Mouse (Mus musculus) adrenal gland, postnatal 25 days (tissue): ENCODE measurements at regions not wholly inside any gene's neighbourhood (a gene's known extent, or its start where the extent isn't known, plus 50 kb on each side); places are given as distances from the start of the nearest gene placed in this dataset.
"Not testable (repeated sequence)": the region's sequence is repeated elsewhere in the genome, so short reads cannot be mapped to it uniquely, and the experiment has no call there.

ENCODE experiments used
- DNase-seq: peaks from one replicate; pipeline ENCODE4 v3.0.0; 2021; ENCODE audit warnings: mixed read lengths

GRCm38 (mm10) chr17:16571403-16571802 lies 492.5 kb upstream of the Zfp960 start:
- no peak for DNase-seq

- no peak for DNase-seq
Measured at GRCm38 (mm10) chr17:16588791-16589190, 475.1 kb upstream of the Zfp960 start.

- DNase-seq, result no peak
Measured at GRCm38 (mm10) chr17:16599671-16600070, 464.2 kb upstream of the Zfp960 start.

- DNase-seq, result no peak
Measured at GRCm38 (mm10) chr17:16612405-16612979, 451.4 kb upstream of the Zfp960 start.

GRCm38 (mm10) chr17:16621931-16622556 lies 441.9 kb upstream of the Zfp960 start:
- DNase-seq, result no peak

GRCm38 (mm10) chr17:16629854-16630253 lies 434.1 kb upstream of the Zfp960 start:
- no peak for DNase-seq

- DNase-seq, result no peak
Measured at GRCm38 (mm10) chr17:16633426-16633825, 430.5 kb upstream of the Zfp960 start.

GRCm38 (mm10) chr17:16637463-16637862 lies 426.4 kb upstream of the Zfp960 start:
- no peak for DNase-seq

GRCm38 (mm10) chr17:16647942-16648341 lies 416.0 kb upstream of the Zfp960 start:
- DNase-seq, result no peak

GRCm38 (mm10) chr17:16665253-16665652 lies 398.7 kb upstream of the Zfp960 start:
- DNase-seq, result no peak

- DNase-seq, result no peak
Measured at GRCm38 (mm10) chr17:16667606-16668005, 396.3 kb upstream of the Zfp960 start.

GRCm38 (mm10) chr17:16704199-16704598 lies 359.7 kb upstream of the Zfp960 start:
- DNase-seq, result no peak

- no peak for DNase-seq
Measured at GRCm38 (mm10) chr17:16705890-16706289, 358.0 kb upstream of the Zfp960 start.

GRCm38 (mm10) chr17:16726904-16727303 lies 337.0 kb upstream of the Zfp960 start:
- DNase-seq, result no peak

- DNase-seq, result no peak
Measured at GRCm38 (mm10) chr17:16753090-16753489, 310.8 kb upstream of the Zfp960 start.

GRCm38 (mm10) chr17:16770587-16770986 lies 293.3 kb upstream of the Zfp960 start:
- DNase-seq, result not testable (repeated sequence)

- no peak for DNase-seq
Measured at GRCm38 (mm10) chr17:16798316-16798715, 265.6 kb upstream of the Zfp960 start.

- DNase-seq, result no peak
Measured at GRCm38 (mm10) chr17:16804986-16805385, 258.9 kb upstream of the Zfp960 start.

- no peak for DNase-seq
Measured at GRCm38 (mm10) chr17:16818421-16818820, 245.5 kb upstream of the Zfp960 start.

- no peak for DNase-seq
Measured at GRCm38 (mm10) chr17:16821716-16822115, 242.2 kb upstream of the Zfp960 start.

GRCm38 (mm10) chr17:16839152-16839551 lies 224.8 kb upstream of the Zfp960 start:
- no peak for DNase-seq

- DNase-seq, result no peak
Measured at GRCm38 (mm10) chr17:16860771-16861170, 203.1 kb upstream of the Zfp960 start.

- DNase-seq, result peak; percentile 4
Measured at GRCm38 (mm10) chr17:16900791-16901190, 163.1 kb upstream of the Zfp960 start.

GRCm38 (mm10) chr17:16918191-16918590 lies 145.7 kb upstream of the Zfp960 start:
- no peak for DNase-seq
